Mouse (Mus musculus) fat pad, adult 2 months (tissue): Measurements from ENCODE around the gene Acap2.

Source experiments
- DNase-seq: peaks from one replicate; pipeline ENCODE4 v3.0.0-alpha.2; 2011; ENCODE audit warnings: low read depth, low spot score; ENCODE audit errors: extremely low read depth

Acap2 gene

DNA sequence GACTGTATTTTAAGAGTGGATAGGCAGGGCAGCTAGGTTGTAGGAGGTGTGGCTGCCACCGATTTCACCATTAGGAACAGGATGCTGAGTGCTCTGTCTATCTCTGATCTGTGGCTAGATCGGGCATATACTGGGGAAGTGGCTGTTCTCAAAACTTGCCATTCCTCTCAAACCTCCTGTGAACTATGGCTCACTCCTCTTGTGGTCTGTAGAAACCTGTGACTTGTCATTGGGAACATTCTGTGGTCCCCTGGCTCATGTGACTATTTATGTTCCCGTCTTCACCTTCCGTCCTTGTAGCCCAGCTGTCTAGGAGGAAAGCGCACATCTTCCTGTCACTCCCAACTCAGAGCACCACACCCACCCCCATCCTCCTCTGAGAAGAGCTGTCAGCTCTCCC lies 8.9 kb upstream of the Acap2 start:
- no peak for DNase-seq

DNA sequence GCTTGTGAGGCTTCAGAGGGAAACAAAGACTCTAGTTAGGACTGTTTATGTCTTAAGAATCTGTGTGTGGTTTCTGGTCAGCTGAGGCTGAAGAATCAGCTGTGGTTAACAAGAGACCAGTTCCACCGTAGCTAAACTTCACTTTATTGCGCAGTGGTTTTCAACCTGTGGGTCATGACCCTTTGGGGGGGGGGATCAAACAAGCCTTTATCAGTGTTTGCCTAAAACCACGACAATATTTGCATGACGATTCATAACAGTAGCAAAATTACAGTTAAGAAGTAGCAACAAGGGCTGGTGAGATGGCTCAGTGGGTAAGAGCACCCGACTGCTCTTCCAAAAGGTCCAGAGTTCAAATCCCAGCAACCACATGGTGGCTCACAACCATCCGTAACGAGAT lies 4.7 kb upstream of the Acap2 start:
- DNase-seq = no peak

DNA sequence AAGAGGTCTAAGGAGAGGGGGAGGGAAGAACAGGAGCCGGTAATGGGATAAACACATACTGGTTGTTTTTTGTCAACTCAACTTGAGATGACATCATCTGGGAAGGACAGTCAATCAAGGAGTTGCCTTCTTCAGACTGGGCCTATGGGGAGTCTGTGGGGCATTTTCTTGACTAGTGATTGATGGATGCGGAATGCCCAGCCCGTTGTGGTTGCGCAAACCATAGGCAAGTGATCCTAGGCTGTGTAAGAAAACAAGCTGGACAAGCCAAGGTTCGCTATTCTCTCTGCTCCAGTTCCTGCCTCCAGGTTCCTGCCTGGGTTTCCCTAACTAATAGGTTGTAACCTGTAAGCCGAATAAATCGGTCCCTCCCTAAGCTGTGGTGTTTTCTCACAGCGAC lies 4.1 kb upstream of the Acap2 start:
- no peak for DNase-seq

DNA sequence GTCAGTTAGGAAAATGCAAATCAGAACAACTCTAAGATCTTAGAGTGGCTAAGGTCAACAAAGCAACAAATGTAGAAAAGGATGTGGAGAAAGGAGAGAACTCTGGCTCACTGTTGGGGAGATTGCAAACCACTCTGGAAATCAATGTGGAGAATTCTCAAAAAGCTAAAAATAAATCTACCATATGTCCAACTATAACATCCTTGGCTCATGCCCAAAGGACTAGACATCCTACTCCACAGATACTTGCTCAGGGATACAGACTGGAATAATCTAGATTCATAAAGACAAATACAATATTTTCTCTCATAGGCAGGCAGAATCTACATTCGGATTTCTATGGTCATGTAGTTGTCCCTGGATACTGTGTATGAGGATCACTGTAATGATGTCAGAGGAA lies 3.2 kb upstream of the Acap2 start:
- no peak for DNase-seq

DNA sequence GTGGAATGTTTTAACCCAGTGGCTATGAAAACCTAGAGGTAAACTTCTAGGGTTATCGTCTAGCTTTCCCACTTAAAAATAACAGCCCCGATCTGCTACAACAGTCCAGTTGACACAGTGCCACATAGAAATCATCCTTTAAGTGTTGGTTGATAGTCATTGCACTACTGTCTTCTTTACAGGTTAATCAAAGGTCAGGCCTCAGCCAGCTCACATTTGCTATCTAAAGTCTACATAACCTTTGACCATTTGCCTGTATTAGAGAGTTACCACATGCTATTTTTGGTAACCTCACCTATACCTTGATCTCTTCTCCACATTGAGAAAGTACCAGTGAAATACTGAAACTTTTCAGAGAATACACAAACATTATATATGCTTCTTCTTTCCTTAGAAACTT lies 659 bp upstream of the Acap2 start:
- DNase-seq = no peak

DNA sequence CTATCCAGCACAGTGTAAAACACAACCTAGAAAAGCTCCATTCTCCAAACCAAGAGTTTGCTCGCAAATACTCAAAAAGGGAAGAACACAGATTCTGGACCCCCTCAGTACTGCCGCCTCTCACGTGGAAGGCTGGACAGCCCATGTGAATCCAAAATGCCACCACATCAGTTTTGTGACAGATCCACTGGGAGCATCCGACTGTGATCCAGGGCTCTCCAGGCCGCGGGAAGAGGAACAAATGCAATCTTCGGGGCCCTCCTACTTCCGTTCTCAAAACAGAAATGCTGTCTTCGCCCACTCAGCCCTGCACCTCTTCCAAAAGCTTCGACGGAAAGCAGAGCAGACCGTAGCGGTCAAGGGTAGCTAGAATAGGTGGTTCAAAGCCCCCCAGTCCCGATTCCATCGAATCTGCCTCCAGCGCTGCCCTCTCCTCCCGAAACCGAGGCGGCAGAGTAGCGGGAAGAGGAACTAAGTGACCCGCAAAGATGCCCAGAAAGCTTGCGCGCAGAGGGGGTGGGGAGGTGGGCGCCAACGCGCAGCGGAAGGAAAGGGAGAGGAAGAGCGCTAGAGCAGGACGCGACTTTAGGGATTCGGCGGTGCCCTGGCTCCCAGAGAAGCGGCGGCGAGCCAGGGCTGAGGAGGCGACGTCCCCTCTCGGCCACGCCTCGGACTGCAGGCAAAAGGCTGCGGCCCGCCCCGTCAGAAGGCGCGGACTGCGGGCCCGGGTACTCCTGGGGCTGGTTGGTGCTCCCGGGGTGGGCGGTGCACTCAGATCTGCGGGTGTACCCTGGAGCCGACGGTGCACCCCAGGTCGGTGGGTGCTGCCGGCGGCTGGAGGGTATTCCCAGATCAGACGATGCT lies 887 bp downstream of the Acap2 start:
- no peak for DNase-seq

DNA sequence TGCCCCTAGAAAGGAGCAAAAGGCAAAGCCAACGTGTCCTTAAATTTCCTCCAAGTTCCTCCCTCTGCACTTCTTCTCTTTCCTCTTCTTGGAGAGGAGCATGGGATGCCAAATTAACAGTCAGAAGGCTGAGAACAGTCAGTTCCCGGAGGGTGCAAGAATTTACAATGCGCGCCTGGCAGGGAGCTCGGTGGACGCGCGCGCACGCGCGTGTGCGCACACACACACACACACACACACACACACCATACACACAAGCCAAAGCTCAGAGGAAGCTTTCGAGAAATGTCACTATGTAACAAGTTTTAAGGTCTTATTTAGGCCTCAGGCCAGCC lies 1.5 kb downstream of the Acap2 start:
- DNase-seq = no peak

DNA sequence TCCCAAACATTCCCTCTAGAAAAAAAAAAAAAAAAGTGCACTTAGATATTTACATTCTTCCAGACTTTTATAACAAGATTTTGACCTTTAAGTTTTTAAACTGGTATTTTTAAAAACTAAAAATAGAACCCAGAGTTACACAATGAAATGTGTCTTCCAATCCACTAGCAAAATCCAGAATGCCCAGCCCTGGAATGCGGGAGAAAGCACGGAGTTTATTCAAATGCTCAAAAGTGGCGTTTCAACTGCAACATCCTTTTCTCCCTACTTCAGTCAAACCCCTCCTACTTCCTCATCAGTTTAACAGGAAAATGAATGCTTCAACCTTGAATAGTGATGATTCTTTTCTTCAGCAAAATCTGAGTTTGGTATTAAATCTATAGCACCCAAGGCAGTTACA lies 4.1 kb downstream of the Acap2 start:
- no peak for DNase-seq

DNA sequence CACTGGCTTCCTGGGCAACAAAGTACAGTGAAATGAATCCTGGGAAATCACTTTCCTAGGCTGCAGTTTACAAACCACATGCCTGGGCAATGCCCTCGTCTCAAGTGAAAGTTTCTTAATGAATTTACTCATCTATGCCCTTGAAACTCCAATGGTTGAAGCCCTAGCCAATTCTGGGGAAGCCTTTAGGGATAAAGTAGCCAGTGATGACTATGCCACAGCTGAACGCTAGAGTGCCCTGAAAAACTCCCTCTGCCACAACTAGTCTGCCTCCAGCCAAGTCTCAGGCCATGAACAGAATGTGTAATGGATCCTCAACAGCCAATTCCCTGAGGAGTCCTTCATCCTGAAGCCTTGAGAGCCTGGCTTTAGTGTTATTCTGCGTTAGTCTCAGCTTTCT lies 8.5 kb downstream of the Acap2 start:
- DNase-seq = no peak

DNA sequence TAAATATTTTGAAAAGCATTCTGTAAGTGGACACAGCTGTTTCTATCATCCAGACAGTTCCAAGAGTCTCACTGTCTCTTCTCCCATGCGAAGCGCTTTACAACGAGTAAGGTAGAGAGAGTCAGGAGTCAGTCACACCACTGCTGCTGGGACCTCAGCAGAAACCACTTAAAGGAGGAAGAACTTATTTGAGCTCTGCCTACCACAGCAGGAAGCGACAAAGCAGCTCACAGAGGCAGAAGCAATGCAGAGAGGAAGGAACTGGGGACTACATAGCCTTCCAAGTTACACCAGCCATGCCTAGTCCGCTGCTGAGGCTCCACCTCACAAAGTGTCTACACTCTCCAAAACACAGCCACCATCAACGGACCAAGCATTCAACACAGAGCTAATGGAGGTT lies 9.2 kb downstream of the Acap2 start:
- DNase-seq = no peak

DNA sequence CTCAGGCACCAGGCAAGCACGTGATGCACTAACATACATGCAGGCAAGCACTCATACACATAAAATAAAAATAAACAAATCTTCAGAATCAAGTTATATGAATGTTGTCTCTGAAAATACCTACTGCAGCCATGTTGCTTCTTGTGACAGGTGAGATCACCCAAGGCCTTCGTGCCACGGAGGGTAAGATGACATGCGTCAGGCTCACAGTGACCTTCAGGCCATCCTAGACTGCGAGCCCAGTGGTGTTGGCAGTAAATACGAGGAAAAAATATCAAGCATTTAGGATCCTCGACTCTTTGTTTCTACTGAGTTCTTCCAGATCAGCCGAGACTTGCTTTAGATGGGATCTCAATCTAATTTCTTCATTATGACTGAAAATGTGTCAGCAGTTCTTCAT lies 10.6 kb downstream of the Acap2 start:
- no peak for DNase-seq

DNA sequence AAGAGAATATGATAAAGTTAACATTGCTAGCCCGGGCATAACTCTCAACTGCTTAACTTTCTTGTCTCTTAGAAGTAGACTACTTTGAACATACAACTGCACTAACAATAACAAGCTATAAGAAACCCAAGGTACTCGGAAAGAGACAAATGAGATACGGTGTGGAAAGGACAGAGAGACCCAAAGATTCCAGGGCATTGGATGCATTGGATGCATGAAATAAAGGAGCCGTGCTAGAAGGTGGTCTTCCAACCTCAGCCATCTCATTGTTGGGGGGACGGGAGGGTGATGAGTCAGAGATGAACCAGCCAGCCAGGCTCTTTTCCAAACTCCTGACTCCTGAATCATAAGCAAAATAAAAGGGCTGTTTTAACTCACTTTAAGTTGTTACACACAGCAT lies 11.8 kb downstream of the Acap2 start:
- DNase-seq = no peak

DNA sequence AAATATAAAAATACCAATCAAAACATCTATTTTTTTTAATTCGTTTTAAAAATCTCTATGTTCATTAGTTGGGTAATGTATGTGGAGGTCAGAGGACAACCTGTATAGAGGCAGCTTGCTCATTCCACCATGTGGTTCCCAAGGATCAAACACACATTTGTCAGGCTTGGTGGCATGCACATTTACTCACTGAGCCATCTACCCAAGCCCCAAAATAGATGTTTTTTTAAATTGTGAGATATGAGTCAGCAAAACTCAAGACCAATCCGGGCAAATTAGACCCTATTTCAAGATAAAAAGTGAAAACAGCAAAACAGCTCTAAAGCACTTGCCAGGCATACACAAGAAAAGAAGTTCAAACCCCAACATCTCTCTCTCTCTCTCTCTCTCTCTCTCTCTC lies 12.2 kb downstream of the Acap2 start:
- DNase-seq = no peak

DNA sequence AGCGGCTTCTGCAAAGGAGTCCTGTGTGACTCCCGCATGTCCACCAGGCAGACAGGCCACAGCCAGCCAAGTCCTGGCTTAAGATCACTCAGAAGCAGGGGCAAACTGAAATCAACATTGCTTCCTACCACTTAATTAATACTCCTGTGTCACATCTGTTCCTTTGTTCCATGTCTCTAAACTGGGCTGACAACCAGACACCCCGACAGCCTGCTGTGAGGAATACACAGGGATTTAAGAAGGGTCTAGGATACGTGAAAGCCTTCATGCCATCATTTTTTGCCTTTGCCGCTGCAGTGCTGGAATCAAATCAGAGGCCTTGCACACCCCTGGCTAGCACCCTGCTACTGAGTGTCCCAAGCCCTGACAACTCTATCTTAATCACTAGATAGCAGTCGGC lies 12.8 kb downstream of the Acap2 start:
- DNase-seq = no peak

DNA sequence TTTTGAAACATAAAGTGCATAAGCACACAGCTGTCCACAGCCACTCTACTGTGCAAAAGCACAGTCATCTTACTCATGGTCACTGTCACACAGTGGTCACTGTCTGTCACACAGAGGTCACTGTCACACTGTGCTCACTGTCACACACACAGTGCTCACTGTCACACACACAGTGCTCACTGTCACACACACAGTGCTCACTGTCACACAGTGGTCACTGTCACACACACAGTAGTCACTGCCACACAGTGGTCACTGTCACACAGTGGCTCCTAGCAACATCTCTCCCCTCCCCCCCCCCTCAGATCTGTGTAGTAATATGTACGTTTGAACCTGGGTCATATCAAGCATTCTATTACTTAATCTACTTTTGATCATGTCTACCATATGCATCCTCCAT lies 13.9 kb downstream of the Acap2 start:
- no peak for DNase-seq

DNA sequence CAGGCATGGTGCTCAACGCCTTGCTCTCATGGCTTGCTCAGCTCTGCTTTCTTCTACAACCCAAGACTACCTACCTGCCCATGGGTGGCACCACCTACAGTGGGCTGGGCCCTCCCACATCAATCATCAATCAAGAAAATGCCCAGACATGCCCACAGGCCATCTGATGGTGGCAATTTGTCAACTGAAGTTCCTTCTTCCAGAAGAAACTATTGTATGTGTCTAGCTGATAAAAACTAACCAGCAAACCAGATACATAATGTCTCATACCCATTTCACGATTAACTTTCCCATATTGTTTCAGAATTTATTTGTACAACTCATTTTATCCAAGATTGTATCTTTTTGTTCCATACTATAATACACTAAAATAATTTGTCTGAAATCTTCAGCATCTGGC lies 15.3 kb downstream of the Acap2 start:
- DNase-seq = no peak

DNA sequence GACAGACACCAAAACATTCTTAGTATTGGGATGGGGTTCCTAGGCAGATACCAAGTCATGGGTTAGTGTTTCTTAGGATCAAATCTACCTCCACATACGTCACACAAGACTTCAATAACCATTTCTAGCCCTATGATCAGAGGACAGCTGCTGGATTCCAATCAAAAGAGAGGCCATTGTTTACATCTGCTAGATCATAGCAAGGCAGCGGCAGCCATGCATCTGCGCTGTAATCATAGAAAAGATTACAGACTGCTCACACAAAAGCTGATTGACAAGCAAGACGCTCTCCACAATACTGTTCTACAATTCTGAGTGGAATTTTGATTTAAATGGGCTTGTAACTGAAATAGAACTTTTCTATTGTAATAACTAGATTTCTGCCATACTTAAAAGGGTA lies 16.3 kb downstream of the Acap2 start:
- no peak for DNase-seq

DNA sequence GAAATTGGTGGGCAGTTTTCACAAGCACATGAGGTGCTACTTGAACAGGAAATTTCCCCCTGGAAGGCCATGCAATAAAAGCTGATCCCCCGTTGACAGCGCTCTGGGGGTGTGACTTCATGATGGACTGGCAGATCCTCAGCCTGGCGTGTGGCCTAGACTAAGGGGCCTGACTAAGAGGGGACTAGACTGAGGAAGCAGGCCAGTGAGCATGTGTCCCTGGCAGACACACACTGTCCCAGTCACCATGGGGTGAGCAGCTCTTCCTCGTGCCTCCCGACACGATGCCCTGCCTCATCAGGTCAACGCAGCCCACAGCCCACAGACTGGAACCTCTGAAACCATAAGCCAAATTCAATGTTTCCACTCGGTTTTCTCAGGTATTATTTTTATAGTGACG lies 18.5 kb downstream of the Acap2 start:
- no peak for DNase-seq

DNA sequence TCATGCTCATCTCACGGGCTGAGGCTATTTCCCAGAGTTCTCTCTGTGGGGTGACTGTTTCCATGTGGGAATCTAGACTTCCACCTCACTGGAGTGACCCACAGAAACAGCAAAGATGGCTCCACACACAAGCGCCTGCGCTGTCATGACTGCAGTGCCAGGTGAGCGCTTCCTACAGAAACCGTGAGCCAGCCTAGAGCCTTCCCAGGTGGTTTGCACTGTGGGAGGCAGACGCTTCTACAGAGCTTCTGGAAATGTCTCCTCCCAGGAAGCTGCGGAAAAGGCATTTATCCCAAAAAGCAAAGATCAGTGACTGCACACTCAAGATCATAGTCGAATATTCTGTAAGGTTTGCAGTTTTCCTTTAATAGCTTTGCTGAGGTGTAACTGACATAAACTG lies 20.2 kb downstream of the Acap2 start:
- DNase-seq = no peak

DNA sequence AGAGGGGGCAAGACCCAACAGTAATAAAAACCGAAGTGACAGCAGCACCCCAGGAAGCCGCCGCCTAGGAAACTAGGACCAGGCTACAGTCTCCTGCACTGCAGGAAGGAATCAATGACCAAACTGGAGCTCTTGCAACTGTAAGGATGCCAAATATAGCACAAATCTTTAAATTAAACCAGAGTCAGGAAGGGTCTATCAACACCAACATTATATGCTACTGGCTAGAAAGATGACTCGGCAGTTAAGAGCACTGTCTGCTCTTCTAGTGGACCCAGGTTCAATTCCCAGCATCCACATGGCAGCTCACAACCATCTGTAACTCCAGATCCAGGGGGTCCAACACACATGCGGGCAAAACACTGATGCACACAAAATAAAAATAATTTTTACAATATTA lies 21.7 kb downstream of the Acap2 start:
- no peak for DNase-seq

DNA sequence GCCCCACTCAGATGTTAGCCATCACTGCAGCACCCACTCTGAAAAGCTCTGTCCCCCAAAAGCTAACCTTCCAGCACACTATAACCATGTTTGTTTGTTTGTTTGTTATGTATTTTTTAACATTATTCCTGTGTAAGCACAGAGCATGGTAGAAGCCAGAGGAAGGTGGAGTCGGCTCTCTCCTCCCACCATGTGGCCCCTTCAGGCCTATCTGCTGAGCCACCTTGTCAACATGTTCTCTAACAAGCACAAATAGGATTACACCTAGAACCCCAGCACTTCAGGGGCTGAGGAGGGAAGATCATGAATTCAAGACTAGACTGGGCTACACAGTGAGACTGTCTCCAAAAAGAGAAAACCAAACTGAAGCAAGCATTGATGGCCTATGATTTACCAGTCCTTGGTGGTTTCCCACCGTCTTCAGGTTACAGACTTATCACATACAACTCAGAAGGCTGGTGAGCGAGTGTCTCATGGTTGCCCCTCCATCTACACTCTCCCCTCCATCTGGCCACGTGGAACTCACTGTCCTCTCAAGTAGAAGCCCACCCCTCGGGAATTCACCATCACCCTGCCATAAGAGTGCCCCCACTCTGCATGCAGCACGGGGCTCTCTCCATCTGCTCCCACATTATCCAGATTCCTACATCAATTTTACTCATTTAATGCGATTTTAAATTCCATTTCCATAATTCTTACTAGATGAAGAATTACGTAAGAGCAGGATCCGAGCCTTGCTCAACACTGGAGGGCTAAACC lies 26.0 kb downstream of the Acap2 start:
- DNase-seq = no peak

DNA sequence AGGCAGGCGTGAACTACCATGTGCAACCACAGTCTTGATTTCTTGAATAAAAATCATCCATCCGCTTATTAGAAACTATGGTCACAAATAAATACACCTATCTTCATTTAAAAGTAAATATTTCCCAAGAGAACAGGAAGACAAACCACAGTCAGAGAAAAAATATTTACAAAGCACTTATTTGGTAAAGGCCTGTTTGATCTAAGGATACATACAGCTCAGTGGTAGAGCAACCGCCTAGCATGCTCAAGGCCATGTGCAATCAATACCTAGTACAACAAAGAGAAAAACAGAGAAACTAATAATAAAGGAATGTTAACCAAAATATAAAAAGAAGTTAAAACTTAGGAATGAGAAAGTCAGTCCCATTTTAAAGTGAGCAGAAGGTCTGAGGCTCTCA lies 28.8 kb downstream of the Acap2 start:
- no peak for DNase-seq

DNA sequence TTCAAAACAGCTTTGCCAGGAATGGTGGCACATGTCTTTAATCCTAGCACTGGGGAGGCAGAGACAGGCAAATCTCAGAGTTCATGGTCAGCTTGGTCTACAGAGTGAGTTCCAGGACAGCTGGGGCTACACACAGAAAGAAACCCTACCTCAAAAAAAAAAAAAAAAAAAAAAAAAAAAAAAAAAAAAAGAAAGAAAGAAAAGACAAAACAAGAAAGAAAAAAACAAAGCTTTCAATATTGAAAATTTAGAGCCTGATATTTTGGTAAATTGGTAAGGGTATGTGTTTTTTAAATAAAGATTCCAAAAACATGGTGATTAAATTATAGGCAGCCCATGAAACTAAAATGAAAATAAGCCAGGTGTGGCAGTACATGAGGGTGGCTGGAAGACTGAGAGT lies 29.6 kb downstream of the Acap2 start:
- no peak for DNase-seq
